8 mouse cellular contexts compared by ENCODE assay signal in the genomic region with DNA sequence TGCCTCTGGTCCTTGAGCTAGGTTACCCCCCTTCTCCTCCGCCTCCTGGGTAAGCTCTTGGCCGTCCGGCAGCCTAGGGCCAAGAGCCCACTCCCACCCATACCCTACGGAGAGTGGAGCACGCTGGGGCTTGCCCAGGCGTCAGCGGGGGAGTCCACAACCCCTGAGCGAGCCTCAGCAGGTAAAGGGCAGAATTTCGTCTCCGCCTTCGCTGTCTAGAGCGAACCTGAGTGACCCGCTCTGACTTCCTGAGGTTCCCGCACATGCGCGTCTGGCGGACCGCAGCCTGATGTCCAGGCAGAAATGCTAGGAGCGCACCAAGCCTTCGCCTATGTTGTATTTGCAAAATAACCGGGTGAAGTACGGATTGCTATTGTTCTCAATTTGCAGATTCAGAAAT. TPM values are rescaled to one million over a fixed set of nuclear protein-coding genes. Genes with fewer than 3 reads are reported as not detected.
A peak's percentile ranks its signal among the peaks of the same experiment; 100 is the strongest.
DNase-seq lines count a peak whose midpoint lies in the region; ATAC-seq and TF ChIP-seq lines count a peak whose summit lies in the region.

No protein-coding gene starts in this region.

- peak overlapping the region; percentile 30 for H3K4me3 ChIP-seq in heart, embryonic 16.5 days (ENCODE audit: low read length)
- peak overlapping the region; percentile 37 for H3K4me3 ChIP-seq in ES-Bruce4 (ENCODE audit: low read depth, low read length)
- peak overlapping the region; percentile 16; the same call in 1 of the 2 replicates for H3K4me3 ChIP-seq in forebrain, embryonic 16.5 days (replicated peaks; ENCODE audit: low read length)
- no peak overlapping the region for H3K4me3 ChIP-seq in liver, embryonic 15.5 days (replicated peaks)

- ATAC-seq in heart, embryonic 16.5 days (replicated peaks; ENCODE audit: extremely low read depth, insufficient read depth, low FRiP score): no peak
- no peak for ATAC-seq in forebrain, embryonic 16.5 days
- no peak for ATAC-seq in liver, embryonic 15.5 days (ENCODE audit: insufficient read depth)
- ATAC-seq in erythroid progenitor cell, adult 5-6 weeks (replicated peaks; ENCODE audit: low FRiP score, poor library complexity, severe bottlenecking): no peak

- peak overlapping the region; percentile 55 for H3K4me2 ChIP-seq in heart, embryonic 16.5 days (ENCODE audit: low read depth, low read length)
- peak overlapping the region; percentile 25; the same call in 1 of the 2 replicates for H3K4me2 ChIP-seq in forebrain, embryonic 16.5 days (ENCODE audit: low read length)
- peak overlapping the region; percentile 7; the same call in 1 of the 2 replicates for H3K4me2 ChIP-seq in liver, embryonic 15.5 days

- no peak for DNase-seq in heart, adult 18-20 months
- no peak for DNase-seq in spleen, postnatal 14 days (ENCODE audit: low spot score in 2 of 2)
- no peak for DNase-seq in ovary, postnatal 14 days (ENCODE audit: low spot score)

- no peak for TF ChIP-seq POLR2A in ES-Bruce4 (IDR thresholded peaks at IDR 0.05; ENCODE audit: insufficient read depth, low read length)

- no peak overlapping the region for H3K27ac ChIP-seq in heart, embryonic 16.5 days (ENCODE audit: low read length)
- H3K27ac ChIP-seq in ES-Bruce4 (ENCODE audit: insufficient read depth, low read length): no peak overlapping the region
- no peak overlapping the region for H3K27ac ChIP-seq in forebrain, embryonic 16.5 days (ENCODE audit: low read length)
- no peak overlapping the region for H3K27ac ChIP-seq in liver, embryonic 15.5 days (replicated peaks)

- H3K9ac ChIP-seq in heart, embryonic 16.5 days (ENCODE audit: low read length): no peak overlapping the region
- peak overlapping the region; percentile 41 for H3K9ac ChIP-seq in ES-Bruce4 (ENCODE audit: low read depth, poor library complexity, severe bottlenecking)
- no peak overlapping the region for H3K9ac ChIP-seq in forebrain, embryonic 16.5 days (replicated peaks; ENCODE audit: low read depth, low read length)
- H3K9ac ChIP-seq in liver, embryonic 15.5 days: no peak overlapping the region

- H3K9me3 ChIP-seq in heart, embryonic 16.5 days (replicated peaks; ENCODE audit: control insufficient read depth, low read length): no peaks in the 10 kb centered on the region
- no peaks in the 10 kb centered on the region for H3K9me3 ChIP-seq in ES-Bruce4 (replicated peaks; ENCODE audit: control insufficient read depth, insufficient read depth, low read length, poor library complexity, severe bottlenecking)
- no peaks in the 10 kb centered on the region for H3K9me3 ChIP-seq in forebrain, embryonic 16.5 days (ENCODE audit: control insufficient read depth, low read length)
- no peaks in the 10 kb centered on the region for H3K9me3 ChIP-seq in liver, embryonic 15.5 days (replicated peaks)

- TF ChIP-seq EP300 in ES-Bruce4 (IDR thresholded peaks at IDR 0.05; ENCODE audit: insufficient read depth, low read depth, low read length): no peak

- no peaks in the 10 kb centered on the region for H3K36me3 ChIP-seq in heart, embryonic 16.5 days (ENCODE audit: control insufficient read depth, insufficient read depth)
- H3K36me3 ChIP-seq in ES-Bruce4 (ENCODE audit: control insufficient read depth, insufficient read depth, low read length, poor library complexity, severe bottlenecking): no peaks in the 10 kb centered on the region
- no peaks in the 10 kb centered on the region for H3K36me3 ChIP-seq in forebrain, embryonic 16.5 days (ENCODE audit: control insufficient read depth, insufficient read depth)
- no peaks in the 10 kb centered on the region for H3K36me3 ChIP-seq in liver, embryonic 15.5 days (replicated peaks)

- peaks cover 69% of the 10 kb centered on the region for H3K27me3 ChIP-seq in heart, embryonic 16.5 days (ENCODE audit: control insufficient read depth, insufficient read depth, low read length)
- no peaks in the 10 kb centered on the region for H3K27me3 ChIP-seq in ES-Bruce4 (ENCODE audit: control insufficient read depth, insufficient read depth, low read length, poor library complexity, severe bottlenecking)
- H3K27me3 ChIP-seq in forebrain, embryonic 16.5 days (replicated peaks; ENCODE audit: control insufficient read depth, insufficient read depth, low read length): peaks cover 50% of the 10 kb centered on the region
- peaks cover 94% of the 10 kb centered on the region for H3K27me3 ChIP-seq in liver, embryonic 15.5 days

- no peak for TF ChIP-seq CTCF in ES-Bruce4 (IDR thresholded peaks at IDR 0.05; ENCODE audit: low read depth, low read length)

- peaks cover 30% of the 10 kb centered on the region for H3K4me1 ChIP-seq in heart, embryonic 16.5 days (ENCODE audit: control insufficient read depth, insufficient read depth, low read length)
- H3K4me1 ChIP-seq in ES-Bruce4 (ENCODE audit: control insufficient read depth, insufficient read depth, low read length): no peaks in the 10 kb centered on the region
- peaks cover 18% of the 10 kb centered on the region for H3K4me1 ChIP-seq in forebrain, embryonic 16.5 days (replicated peaks; ENCODE audit: control insufficient read depth, insufficient read depth, low read length)
- peaks cover 35% of the 10 kb centered on the region for H3K4me1 ChIP-seq in liver, embryonic 15.5 days (replicated peaks)

- 21% methylated on average over 22 of the region's 22 CpGs for WGBS in heart, embryonic 16.5 days
- 13% methylated on average over 22 of the region's 22 CpGs for WGBS in forebrain, embryonic 16.5 days
- 24% methylated on average over 22 of the region's 22 CpGs for WGBS in liver, embryonic 15.5 days (ENCODE audit: insufficient replicate concordance)

RNA-seq across cellular contexts. Expression of a gene that starts 6.2 kb away (rescaled TPM):
- 1.4 and 3.6 TPM in 2 replicates for polyA plus RNA-seq in heart, embryonic 16.5 days (2015; fragmentation: Nextera tagmentation; extraction: Ambion mirVana)
- 1 to 10 TPM in 1 of 2 experiments, under 1 TPM in 1; 0.37 to 1.3 TPM for total RNA-seq in heart, adult 18-20 months (2021)
- 0.64 and 0.93 TPM in 2 replicates for polyA plus RNA-seq in ES-Bruce4 (2011; ENCODE audit: insufficient read depth, insufficient read length, low read depth, missing spikeins)
- polyA plus RNA-seq in forebrain, embryonic 16.5 days (2015; fragmentation: Nextera tagmentation; extraction: Ambion mirVana): not detected in 2 replicates
- polyA plus RNA-seq in liver, embryonic 15.5 days (2015; fragmentation: Nextera tagmentation; extraction: Ambion mirVana): 0.26 and 0.32 TPM in 2 replicates
- total RNA-seq in erythroid progenitor cell, adult 5-6 weeks (2015; ENCODE audit: low replicate concordance): 1.3 and 5.0 TPM in 2 replicates
- 0.90 and 2.7 TPM in 2 replicates for total RNA-seq in erythroid progenitor cell, adult 5-6 weeks (2017; ENCODE audit: low replicate concordance)

RNA-seq across cellular contexts. Expression of a gene that starts 45.0 kb away (rescaled TPM):
- 44.7 and 53.2 TPM in 2 replicates for polyA plus RNA-seq in heart, embryonic 16.5 days (2015; fragmentation: Nextera tagmentation; extraction: Ambion mirVana)
- 1 to 10 TPM; 5.1 to 5.6 TPM for total RNA-seq in heart, adult 18-20 months (2021)
- 58.9 and 59.1 TPM in 2 replicates for polyA plus RNA-seq in ES-Bruce4 (2011; ENCODE audit: insufficient read depth, insufficient read length, low read depth, missing spikeins)
- 71.0 and 80.9 TPM in 2 replicates for polyA plus RNA-seq in forebrain, embryonic 16.5 days (2015; fragmentation: Nextera tagmentation; extraction: Ambion mirVana)
- 62.9 and 67.0 TPM in 2 replicates for polyA plus RNA-seq in liver, embryonic 15.5 days (2015; fragmentation: Nextera tagmentation; extraction: Ambion mirVana)
- total RNA-seq in erythroid progenitor cell, adult 5-6 weeks (2015; ENCODE audit: low replicate concordance): 170 and 180 TPM in 2 replicates
- 135 and 144 TPM in 2 replicates for total RNA-seq in erythroid progenitor cell, adult 5-6 weeks (2017; ENCODE audit: low replicate concordance)

RNA-seq across cellular contexts. Expression of a gene that starts 55.4 kb away (rescaled TPM):
- 4.0 and 5.4 TPM in 2 replicates for polyA plus RNA-seq in heart, embryonic 16.5 days (2015; fragmentation: Nextera tagmentation; extraction: Ambion mirVana)
- total RNA-seq in heart, adult 18-20 months (2021): 10 to 100 TPM; 31.5 to 38.6 TPM
- polyA plus RNA-seq in ES-Bruce4 (2011; ENCODE audit: insufficient read depth, insufficient read length, low read depth, missing spikeins): 47.6 and 50.9 TPM in 2 replicates
- 7.9 and 10.7 TPM in 2 replicates for polyA plus RNA-seq in forebrain, embryonic 16.5 days (2015; fragmentation: Nextera tagmentation; extraction: Ambion mirVana)
- polyA plus RNA-seq in liver, embryonic 15.5 days (2015; fragmentation: Nextera tagmentation; extraction: Ambion mirVana): 0.21 and 0.32 TPM in 2 replicates
- not detected in 2 replicates for total RNA-seq in erythroid progenitor cell, adult 5-6 weeks (2015; ENCODE audit: low replicate concordance)
- total RNA-seq in erythroid progenitor cell, adult 5-6 weeks (2017; ENCODE audit: low replicate concordance): 0.26 TPM in 1 of 2 replicates, not detected in the other
